Mouse (Mus musculus): Measurements from ENCODE around the gene Ddx27.
"Not testable (repeated sequence)": the region's sequence is repeated elsewhere in the genome, so short reads cannot be mapped to it uniquely, and the experiment has no call there.

Gene Ddx27

GRCm38 (mm10) chr2:167014702-167015381, at the start of gene Ddx27:
Ddx27 (plus strand) TSS chr2:167015193.
- DNase-seq (ENCODE audit: low spot score in 2 of 2): peak; percentile 86 to 92

DNA sequence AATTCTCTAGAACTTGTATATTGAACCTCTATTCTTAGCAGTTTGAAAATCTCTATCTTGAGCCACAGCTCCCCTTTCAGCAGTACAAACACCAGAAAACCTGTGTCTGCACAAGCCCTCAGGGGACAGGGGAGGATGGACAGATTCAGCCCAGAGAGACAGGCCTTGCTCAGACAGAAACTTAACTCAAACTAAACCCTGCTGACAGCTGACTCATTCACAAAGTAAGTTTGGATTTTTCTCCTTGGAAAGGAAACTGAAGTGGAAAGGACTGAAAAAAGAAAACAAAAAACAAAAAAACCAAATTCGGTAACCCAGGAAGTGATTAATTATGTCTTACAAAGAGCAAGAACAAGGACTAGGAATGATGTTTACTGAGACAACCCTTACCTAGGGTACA, 41.8 kb upstream of the Ddx27 start:
- DNase-seq (ENCODE audit: low spot score in 2 of 2): no peak

GRCm38 (mm10) chr2:166974177-166974872, 40.7 kb upstream of the Ddx27 start:
- DNase-seq (ENCODE audit: low spot score in 2 of 2): no peak

DNA sequence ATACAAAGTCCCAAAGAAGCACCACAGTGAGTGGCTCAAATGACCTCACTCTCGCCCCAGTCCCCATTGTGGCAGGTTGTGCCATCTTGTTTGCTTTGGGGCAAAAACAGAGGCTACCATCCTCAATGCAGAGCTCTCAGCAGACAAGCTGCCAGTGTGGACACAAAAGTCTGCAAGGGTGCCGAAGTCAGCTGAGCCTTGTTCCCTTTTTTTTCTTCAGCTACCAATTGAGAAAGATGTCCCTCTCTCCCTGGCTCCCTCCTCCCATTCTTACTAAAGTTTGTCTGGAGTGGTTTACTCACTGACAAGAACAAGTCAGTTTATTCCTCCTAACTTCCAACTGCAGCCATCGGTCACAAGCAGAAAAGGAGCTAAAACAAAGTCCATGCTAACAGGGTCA, 38.6 kb upstream of the Ddx27 start:
- peak in 1 of 2 experiments; percentile 20 for DNase-seq (ENCODE audit: low spot score in 2 of 2)

- DNase-seq (ENCODE audit: low spot score in 2 of 2): no peak
Observed at GRCm38 (mm10) chr2:166977490-166977889, 37.5 kb upstream of the Ddx27 start.

GRCm38 (mm10) chr2:166980161-166980560, 34.8 kb upstream of the Ddx27 start:
- DNase-seq (ENCODE audit: low spot score in 2 of 2): no peak

- no peak for DNase-seq (ENCODE audit: low spot score in 2 of 2)
Observed at GRCm38 (mm10) chr2:166983351-166983894, 31.6 kb upstream of the Ddx27 start.

DNA sequence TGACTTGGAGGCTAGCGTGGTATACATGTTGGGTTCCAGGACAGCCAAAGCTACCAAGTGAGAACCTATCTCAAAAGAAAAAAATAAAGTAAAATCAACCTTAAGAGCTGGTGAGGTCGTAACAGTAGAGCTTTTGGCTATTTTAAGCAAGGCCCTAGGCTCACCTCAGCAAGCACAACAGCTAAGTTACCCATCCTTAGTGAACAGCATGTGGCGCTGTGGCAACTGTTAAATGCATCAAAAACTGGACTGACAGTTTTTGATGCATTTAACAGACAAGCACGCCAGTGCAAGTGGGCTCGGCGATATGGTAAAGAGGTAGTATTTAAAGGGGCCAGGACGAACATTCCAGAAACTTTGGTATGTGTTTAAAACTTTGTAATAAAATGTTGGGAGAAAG, 24.1 kb upstream of the Ddx27 start:
- no peak for DNase-seq (ENCODE audit: low spot score in 2 of 2)

- DNase-seq (ENCODE audit: low spot score in 2 of 2): no peak
Observed at GRCm38 (mm10) chr2:166991945-166992344, 23.0 kb upstream of the Ddx27 start.

DNA sequence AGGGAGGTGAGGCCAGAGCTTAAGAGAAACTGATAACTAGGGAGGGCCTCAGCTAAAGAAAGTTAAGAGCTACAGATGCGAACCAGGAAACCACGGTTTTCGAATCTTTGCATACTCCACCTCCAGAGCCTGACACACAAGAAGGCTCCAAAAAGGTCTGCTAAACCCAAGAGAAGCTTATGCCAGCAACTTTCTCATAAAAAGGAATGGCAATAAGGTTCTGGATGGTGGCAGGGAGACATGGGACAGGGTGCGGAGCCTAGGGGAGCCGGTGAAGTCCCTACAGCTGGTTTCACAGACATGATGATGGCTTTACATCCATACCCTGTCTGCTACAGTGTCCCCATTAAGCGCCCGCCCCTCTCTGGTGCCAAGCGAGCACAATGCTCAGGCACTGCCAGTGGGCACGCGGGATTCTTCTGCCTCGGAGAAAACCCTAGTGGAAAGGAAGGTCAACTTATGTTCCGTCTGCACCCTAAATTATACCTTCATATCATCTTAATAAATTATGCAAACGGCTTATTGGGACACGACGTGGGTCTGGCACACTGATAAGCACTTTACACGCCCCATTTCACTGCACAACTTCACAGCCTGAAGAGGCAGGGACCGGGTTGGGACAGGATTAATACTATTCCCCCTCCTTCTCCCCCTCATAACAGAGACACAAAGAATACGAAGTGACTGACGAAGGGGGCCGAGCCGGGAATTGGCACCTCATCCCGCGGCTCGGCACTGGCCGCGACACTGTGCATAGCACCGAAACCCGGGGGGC, 19.8 kb upstream of the Ddx27 start:
- peak in 1 of 2 experiments; percentile 27 for DNase-seq (ENCODE audit: low spot score in 2 of 2)

DNA sequence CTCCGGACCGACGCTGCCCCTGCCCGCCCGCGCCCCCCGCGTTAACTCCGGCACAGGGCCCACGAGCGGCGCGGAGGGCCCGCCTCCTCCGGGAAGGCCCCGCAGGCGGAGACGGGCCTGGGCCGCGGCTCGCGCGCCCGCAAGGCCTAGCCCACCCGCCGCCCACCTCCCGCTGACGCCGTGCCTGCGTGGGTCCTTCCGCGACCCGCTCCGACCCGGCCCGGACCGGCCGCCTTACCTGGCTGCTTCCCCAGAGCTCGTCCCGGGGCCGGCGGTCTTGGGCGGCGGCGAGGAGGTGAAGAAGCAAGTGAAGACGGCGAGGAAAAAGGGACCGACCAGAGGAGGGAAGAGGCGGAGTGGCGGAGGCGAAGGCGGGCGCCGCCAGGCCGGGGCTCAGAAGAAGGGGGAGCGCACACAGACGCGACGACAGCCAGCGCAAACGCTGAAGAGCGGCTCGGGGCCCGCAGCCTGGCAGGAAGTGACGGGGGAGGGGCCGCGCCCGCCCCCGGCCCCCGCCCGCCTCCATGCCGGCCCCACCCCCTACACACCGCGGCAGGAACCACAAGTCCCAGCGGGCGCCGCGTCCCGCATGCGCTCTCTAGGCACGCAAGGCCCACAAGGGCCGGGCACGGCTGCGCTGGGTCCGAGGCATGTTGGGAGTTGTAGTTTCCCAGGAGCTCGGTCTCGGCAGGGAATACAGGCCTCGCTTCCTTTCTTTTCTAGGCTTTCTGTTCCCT, 19.0 kb upstream of the Ddx27 start, which contains the start of gene Stau1:
TSS of gene Stau1 (minus strand) at position 504 of the 737 bp plus-strand sequence.
- DNase-seq (ENCODE audit: low spot score in 2 of 2): peak; percentile 92 to 95

- DNase-seq (ENCODE audit: low spot score in 2 of 2): no peak
Observed at GRCm38 (mm10) chr2:166996533-166996894, 18.5 kb upstream of the Ddx27 start.

- DNase-seq (ENCODE audit: low spot score in 2 of 2): no peak
Observed at GRCm38 (mm10) chr2:167001486-167001885, 13.5 kb upstream of the Ddx27 start.

DNA sequence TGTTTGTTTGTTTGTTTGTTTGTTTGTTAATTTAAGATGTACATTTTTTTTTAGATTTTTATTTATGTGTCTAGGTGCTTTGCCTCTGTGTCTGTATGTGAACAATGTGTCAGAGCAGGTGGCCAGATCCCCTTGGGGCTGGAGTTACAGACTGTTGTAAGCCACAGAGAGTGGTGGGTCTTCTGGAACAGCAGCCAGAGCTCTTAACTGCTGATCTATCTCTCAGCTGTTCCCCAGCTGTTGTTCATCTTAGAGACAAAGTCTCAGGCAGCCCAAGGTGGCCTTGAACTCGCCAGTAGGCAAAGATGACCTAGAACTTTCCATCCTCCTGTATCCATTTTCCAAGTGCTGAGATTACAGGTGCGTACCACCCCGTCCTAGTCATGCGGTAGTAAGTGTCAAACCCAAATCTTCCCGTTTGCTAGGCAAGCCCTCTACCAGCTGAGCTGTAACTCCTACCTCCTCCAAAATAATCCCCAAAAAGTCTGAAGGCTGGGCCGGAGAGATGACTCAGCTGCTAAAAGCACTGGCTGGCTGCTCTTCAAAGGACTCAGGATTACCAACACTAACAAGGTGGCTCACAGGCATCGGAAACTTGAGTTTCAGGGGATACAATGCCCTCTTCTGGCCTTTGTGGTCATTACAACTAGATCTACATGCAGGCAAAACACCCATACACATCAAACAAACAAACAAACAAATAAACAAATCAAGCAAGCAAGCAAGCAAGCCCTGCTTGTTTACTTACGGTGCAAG, 10.7 kb upstream of the Ddx27 start:
- DNase-seq (ENCODE audit: low spot score in 2 of 2): peak; percentile 34 to 70

GRCm38 (mm10) chr2:167006355-167006754, 8.6 kb upstream of the Ddx27 start:
- no peak for DNase-seq (ENCODE audit: low spot score in 2 of 2)

GRCm38 (mm10) chr2:167007001-167007491, 7.9 kb upstream of the Ddx27 start:
- no peak for DNase-seq (ENCODE audit: low spot score in 2 of 2)

DNA sequence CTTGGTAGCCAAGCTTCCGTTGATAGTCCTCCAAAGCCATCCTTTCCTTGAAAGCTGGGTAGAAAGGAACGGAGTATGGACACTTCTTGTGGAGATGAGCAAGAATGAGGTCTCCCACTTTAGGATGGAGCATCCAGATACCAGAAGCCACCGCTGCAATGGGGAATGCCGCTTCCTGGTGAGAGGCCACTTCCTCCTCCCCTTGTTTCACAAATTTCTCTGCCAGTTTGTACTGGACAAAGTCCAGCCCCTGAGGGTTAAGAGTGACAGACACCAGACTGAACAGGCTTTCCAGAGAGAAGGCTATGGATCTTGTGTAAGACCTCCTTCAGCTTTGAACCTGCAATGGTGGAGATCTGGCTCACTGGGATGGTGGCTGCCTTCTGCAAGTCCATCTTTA, 7.4 kb upstream of the Ddx27 start:
- not testable (repeated sequence) for DNase-seq (ENCODE audit: low spot score in 2 of 2)

DNA sequence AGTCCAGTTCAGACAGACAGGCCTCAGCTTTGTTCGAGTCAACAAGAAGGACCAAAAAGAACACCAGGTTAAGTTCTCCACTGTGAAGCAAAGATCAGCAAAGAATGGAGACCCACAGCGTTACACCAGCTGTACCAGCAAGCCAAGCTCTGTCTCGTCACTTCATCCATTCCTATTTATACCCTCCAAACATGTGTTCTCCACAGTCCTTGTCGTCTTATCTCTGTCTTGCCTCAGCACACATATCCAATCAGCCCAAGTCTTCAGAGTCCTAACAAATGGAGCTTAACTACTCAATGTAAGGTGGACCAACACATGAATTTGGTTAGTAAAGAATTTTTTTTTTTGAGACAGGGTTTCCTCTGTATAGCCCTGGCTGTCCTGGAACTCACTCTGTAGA, 5.5 kb upstream of the Ddx27 start:
- no peak for DNase-seq (ENCODE audit: low spot score in 2 of 2)

DNA sequence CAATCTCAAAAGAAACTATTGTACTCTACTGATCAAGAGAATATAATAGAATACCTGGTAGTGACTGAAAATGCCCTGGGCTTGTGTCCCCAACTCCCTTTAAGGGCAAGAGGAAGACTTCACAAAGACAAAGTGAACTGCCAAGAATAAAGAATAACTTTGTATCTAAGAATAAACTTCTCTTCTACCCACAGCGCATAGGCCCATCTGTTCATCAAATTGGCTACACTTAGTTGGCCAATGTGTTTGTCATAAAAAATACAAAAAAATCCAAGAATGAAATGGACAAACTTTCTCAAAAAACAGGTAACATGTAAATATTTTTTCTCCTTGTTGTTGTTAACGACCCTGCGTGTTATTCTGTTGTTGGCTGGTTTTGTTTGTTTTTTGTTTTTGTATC, 4.4 kb upstream of the Ddx27 start:
- DNase-seq (ENCODE audit: low spot score in 2 of 2): no peak

GRCm38 (mm10) chr2:167015382-167015718, 357 bp downstream of the Ddx27 start:
- no peak for DNase-seq (ENCODE audit: low spot score in 2 of 2)

DNA sequence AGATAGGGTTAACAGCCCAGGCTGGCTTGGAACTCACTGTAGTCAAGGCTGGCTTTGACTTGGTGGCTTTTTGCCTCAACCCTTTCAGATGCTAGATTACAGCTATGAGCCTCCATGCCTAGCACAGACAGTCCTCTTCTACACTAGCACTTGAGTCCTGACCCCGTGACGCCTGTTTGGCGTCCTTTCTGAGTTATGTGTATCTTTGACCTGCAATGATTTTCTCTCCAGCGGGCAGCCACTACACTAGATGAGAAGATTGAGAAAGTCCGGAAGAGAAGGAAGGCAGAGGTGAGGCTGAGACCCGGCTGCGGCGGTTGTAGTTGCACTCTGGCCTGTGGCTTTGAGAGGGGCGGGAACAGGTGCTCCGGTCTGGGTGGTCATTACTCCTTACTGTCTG, 4.4 kb downstream of the Ddx27 start:
- no peak for DNase-seq (ENCODE audit: low spot score in 2 of 2)
